Mouse (Mus musculus) heart, adult 9 months (tissue): ENCODE measurements around the gene Flot1.

Experiments used
- DNase-seq, 2 experiments: peaks; one replicate each; pipeline ENCODE4 v3.0.0; 2022; ENCODE audit warnings: low spot score in 2 of 2

Flot1 gene

DNA sequence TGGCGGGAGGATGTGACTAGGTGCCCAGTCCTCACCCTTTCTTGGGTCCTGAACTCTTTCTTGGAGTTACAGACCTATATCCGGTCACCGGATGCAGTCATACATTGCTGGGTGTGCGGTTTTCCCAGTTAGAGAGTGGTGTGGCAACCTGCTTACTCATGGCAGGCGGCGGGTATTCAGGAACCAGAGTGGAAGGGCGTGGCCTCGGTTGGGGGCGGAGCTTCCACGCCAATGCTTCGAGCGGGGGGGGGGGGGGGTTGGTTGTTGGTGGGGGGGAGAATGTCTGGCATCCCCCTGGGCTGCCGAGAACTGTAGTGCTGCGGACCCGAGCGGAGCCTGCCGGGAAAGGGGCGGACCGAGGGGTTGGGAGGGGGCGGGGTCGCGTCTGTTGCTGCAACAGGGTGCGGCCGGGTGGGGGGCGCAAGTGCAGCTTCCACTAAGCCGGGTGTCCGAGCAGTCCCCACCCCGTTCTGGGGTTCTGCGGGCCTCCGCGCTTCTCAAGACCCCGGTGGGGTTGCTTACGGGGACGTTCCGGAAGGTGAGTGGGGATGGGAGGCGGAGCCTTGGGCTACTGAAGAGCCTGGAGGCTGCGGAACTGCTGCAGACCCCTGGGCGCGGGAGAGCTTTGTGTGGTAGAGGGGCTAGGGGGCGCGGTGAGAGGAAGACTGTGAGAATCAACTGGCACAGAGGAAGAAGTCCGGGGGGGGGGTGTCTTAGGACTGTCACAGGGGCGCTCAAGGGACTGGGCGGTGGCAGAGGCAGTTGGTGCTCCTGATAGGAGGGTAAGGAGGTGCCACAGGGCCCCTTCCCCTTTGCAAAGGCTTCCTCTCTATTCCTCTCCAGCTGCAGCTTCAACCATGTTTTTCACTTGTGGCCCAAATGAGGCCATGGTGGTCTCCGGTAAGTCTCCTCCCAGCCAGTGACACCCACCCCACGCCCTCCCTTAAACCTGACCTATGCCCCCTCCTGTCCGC is at the start of gene Flot1:
Gene Flot1 (plus strand): TSS at position 267 of the 974 bp plus-strand sequence.
- peak; percentile 89 to 90 for DNase-seq

GRCm38 (mm10) chr17:35776811-35777609 is 46.0 kb upstream of the Flot1 start:
- peak; percentile 87 to 93 for DNase-seq

- DNase-seq, result no peak
Observed at GRCm38 (mm10) chr17:35778965-35779364, 44.1 kb upstream of the Flot1 start.

DNA sequence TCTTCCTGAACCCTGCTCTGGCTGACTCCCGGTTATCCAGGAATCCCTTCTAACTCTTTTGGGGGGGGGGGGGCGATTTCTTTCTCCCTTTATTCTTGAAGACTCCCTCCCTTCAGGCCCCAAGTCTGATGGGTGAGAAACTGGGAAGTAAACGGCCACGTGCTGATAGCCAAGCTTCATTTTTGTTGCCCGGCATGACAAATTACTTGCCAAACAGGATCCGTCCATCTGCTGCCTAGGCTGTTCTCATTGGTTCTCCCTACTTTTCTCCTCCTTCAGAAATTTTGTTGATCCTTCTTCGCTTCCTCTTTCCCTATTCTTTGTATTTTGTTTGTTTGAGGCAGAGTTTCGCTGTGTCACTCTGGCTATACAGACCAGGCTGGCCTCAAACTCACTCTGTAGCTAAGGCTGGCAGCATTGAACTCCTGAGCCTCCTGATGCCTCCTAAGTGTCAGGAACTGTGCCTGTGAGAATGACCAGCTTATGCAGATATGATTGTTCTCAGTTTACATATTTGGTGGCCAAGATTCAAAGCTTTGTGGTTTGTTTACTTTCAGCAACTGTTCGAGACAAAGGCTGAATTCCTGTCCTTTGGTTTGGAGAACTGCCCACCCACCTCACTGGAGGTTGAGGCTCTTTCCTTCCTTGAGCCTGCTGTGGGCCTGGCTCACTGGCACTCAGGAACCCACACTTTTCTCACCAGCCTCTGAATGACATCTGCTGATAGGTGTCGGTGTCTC is 43.4 kb upstream of the Flot1 start:
- DNase-seq, result peak in 1 of 2 experiments; percentile 27

GRCm38 (mm10) chr17:35780362-35780761 is 42.7 kb upstream of the Flot1 start:
- peak in 1 of 2 experiments; percentile 32 for DNase-seq

- DNase-seq, result no peak
Observed at GRCm38 (mm10) chr17:35782398-35782797, 40.6 kb upstream of the Flot1 start.

DNA sequence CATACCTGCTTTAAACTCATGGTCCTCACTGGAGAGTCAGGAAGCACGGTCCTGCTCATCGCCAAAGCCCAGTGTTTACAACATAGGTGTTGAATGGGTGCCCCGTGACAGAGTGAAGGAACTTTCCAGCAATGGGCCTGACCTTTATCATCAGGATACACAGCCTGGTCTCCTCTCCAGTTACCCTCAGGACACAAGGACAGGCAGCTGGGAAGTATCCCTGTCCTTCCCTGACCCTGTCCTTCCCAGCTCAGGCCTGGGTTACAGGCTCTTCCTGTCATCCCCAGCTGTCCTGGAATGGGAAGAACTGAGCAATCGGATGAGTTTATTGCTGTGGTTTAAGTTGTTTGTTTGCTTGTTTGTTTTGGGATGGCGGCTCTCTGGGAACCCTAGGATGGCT is 40.1 kb upstream of the Flot1 start:
- no peak for DNase-seq

DNA sequence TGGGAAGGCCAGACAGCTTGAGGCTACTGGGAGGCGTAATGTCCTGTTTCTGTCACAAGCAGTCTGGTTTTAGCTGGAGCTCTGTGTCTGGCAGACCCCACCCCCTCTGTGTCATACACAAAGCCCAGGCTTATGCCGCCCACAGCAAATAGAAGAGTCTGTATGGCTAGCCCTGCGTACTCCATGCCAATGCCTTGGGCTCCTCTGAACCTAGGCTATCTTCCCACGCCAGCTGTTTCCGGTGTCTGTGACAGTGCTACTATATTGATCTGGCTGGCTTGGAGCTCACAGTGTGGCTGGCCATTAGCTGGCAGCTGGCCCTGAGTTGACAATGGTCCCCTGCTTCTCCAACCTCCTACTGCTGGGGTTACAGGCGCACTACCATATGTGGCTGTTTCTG is 39.1 kb upstream of the Flot1 start:
- peak in 1 of 2 experiments; percentile 40 for DNase-seq

DNA sequence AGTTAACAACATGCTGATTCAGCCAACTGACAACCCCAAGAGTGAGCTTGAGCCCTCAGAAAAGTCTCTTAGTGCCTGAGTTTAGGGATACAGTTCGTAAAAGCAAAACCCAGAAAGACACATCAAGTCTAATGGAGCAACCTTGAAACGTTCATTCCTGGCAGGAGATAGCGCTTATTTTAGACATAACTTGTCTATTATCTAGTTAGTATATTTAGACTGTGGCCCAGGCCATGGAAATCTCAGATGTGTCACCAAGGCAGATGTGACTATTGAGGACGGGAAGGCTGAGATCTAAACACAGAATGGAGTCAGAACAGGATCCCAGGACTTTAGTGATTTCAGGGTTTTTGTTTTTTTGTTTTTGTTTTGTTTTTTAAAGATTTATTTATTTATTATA is 37.9 kb upstream of the Flot1 start:
- peak in 1 of 2 experiments; percentile 43 for DNase-seq

GRCm38 (mm10) chr17:35787493-35787892 is 35.5 kb upstream of the Flot1 start:
- no peak for DNase-seq

DNA sequence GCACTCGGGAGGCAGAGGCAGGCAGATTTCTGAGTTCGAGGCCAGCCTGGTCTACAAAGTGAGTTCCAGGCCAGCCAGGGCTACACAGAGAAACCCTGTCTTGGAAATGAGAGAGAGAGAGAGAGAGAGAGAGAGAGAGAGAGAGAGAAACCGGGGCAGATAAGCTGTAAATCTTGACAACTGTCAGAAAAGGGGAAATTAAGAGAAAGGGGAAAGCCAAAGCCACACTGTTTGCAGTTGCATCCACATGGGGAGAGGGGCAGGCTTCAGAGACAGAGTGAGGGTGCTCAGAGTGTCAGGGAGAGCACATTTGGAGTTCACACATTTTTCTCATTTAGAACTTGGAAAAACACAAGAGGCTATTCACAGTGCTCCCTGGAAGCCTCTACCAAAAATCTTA is 35.0 kb upstream of the Flot1 start:
- no peak for DNase-seq

- DNase-seq, result no peak
Observed at GRCm38 (mm10) chr17:35790933-35791332, 32.1 kb upstream of the Flot1 start.

- no peak for DNase-seq
Observed at GRCm38 (mm10) chr17:35792837-35793236, 30.2 kb upstream of the Flot1 start.

DNA sequence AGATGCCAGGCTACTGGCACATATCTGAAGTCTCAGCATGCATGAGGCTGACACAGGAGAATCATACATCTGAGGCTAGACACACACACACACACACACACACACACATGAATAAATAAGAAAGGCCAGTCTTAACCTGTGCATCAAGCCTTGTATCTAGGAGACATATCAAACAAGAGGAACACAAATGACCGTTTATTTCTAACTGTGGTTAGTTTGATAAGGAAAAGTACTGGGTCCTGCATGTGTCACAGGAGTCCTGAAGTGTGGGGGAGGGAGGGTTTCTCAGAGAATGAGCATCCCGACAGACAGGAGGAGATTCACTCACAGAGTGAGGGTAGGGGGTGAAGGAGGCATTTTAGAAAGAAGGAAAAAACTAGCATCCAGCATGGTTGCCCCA is 27.9 kb upstream of the Flot1 start:
- DNase-seq, result no peak

DNA sequence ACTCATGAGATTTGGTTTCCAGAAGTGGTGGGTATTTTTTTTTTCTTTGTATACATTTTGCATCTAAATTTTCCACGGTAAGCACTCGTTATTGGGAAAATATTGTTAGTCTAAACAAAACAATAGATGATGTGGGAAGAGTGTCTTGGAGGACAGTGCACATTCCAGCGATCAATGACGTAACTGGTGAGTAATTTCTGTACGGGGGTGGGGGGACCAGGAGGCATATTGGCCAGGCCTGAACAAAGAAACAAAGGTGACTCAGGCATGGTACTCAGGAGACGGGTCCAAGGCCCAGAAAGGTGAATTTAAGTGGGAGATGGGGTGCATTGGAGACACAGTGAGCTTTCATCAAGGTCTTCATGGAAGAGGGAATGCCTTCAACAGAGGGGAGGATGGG is 27.4 kb upstream of the Flot1 start:
- no peak for DNase-seq

- DNase-seq, result no peak
Observed at GRCm38 (mm10) chr17:35796835-35797234, 26.2 kb upstream of the Flot1 start.

- no peak for DNase-seq
Observed at GRCm38 (mm10) chr17:35800905-35801304, 22.1 kb upstream of the Flot1 start.

- DNase-seq, result peak in 1 of 2 experiments; percentile 63
Observed at GRCm38 (mm10) chr17:35803020-35803419, 20.0 kb upstream of the Flot1 start.

- DNase-seq, result no peak
Observed at GRCm38 (mm10) chr17:35803858-35804399, 19.1 kb upstream of the Flot1 start.

DNA sequence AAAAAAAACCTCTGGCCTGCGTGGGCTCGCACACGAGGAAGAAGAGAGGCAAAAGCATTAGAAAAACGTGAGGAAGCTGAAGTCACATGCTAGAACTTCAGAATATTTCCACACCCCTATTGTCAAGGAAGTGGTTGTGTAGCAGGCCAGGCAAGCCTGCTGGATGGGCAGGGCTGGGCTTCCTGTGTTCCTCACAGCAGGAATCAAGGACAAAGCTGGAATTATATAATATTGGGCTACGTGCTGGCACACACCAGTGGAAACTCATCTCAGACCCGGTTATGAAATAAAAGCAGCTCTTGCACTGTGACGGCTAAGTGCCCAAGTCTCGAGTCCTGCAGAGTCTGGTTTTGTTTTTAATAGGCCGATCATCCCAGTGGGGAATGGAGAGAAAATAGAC is 15.0 kb upstream of the Flot1 start:
- DNase-seq, result peak; percentile 91 to 96

GRCm38 (mm10) chr17:35809395-35809794 is 13.6 kb upstream of the Flot1 start:
- no peak for DNase-seq
